Mouse (Mus musculus): ENCODE results near the gene Olfr750. TPM values are rescaled to one million over a fixed set of nuclear protein-coding genes. Genes with fewer than 3 reads are reported as not detected.

Gene Olfr750
- not detected for total RNA-seq (2021)
- long read RNA-seq, experiment 1: 0 reads
- long read RNA-seq, experiment 2: 0 reads

GRCm38 (mm10) chr14:51074335-51074734 lies at the start of gene Olfr750:
Olfr750 (minus strand) TSS chr14:51074435.
- no peak for DNase-seq (ENCODE audit: low spot score in 2 of 2)

- no peak for DNase-seq (ENCODE audit: low spot score in 2 of 2)
These were observed 39.8 kb upstream of the Olfr750 start, which contains the start of gene Eddm3b for GRCm38 (mm10) chr14:51113916-51114560. Eddm3b (plus strand) TSS chr14:51114426.

DNA sequence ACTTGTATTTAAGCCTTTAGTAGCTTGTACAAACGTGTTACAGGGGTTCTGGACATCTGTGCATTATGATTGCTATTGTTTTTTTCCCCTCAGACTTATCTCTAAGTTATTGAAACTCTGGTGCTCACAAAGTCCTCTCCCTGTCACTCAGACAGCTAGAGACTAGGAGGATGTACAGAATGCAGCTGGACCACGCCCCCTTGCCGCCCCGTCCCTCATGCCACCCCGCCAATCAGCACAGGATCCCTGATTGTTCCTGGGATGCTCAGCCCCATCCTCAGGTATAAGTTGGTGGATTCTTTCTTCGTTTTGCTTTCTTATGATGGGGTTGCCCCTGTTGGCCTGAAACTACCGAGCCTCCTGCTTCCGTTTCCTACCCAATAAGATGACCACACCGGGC lies 39.2 kb upstream of the Olfr750 start:
- no peak for DNase-seq (ENCODE audit: low spot score in 2 of 2)

GRCm38 (mm10) chr14:51111966-51112365 lies 37.7 kb upstream of the Olfr750 start:
- no peak for DNase-seq (ENCODE audit: low spot score in 2 of 2)

GRCm38 (mm10) chr14:51106449-51106967 lies 32.3 kb upstream of the Olfr750 start:
- DNase-seq (ENCODE audit: low spot score in 2 of 2): no peak

- no peak for DNase-seq (ENCODE audit: low spot score in 2 of 2)
These were observed 30.1 kb upstream of the Olfr750 start for GRCm38 (mm10) chr14:51104366-51104765.

- peak; percentile 72 to 85 for DNase-seq (ENCODE audit: low spot score in 2 of 2)
These were observed 29.0 kb upstream of the Olfr750 start for GRCm38 (mm10) chr14:51103217-51103616.

GRCm38 (mm10) chr14:51101284-51101683 lies 27.0 kb upstream of the Olfr750 start:
- DNase-seq (ENCODE audit: low spot score in 2 of 2): no peak

DNA sequence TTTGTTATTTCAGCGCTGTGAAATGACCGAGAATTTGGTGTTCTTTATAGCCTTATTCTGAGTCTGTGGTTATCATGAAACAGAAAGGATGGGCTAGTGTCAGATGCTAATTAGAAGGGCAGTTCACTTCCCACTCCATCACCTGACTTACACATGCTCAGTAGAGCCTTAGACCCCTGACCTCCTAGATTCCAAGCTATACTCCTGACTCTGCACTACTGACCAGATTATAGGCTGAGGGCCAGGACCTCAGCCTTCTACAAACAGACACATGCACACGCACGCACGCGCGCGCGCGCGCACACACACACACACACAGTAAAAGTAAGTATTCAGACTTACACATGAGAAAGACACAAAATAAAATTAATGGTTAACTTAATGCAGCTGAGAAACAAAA lies 24.7 kb upstream of the Olfr750 start:
- DNase-seq (ENCODE audit: low spot score in 2 of 2): no peak

DNA sequence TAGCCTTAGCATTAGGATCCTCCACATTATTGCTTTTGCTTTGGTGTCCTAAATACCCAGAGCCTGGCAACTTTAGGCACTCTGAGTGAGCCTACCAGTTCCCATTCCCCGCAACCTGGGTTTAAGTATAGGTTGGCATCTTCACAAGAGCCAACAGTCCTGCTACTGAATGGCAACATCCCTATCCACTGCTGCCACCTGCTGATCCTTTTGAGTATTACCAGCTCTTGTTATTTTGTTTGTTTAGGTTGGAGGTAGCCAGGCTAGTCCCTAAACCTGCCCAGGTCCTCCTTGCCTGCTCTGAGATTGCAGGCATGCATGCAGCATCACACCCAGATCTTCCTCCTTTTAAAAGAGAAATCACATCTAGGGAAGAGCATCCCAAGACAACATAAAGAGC lies 24.1 kb upstream of the Olfr750 start:
- peak; percentile 79 to 90 for DNase-seq (ENCODE audit: low spot score in 2 of 2)

- no peak for DNase-seq (ENCODE audit: low spot score in 2 of 2)
These were observed 21.7 kb upstream of the Olfr750 start for GRCm38 (mm10) chr14:51095736-51096524.

DNA sequence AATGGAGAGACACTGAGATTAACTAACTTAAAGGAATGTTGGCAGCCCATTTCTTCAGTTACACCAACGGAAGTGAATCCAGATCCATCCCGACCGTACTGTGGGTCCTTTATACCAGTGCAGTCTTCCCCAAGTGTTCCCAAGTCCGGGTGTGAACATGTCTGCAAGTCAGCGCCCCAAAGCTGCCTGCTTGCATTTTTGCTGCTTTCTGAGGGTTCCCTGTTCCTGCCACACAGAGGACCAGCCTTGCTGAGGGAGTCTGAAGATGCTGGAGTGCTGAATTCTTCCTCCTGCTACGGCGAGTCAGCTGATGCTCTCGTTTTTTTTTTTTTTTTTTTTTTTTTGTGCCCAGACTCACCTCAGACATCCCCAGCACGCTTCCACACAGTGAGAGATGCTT lies 20.7 kb upstream of the Olfr750 start:
- DNase-seq (ENCODE audit: low spot score in 2 of 2): no peak

DNA sequence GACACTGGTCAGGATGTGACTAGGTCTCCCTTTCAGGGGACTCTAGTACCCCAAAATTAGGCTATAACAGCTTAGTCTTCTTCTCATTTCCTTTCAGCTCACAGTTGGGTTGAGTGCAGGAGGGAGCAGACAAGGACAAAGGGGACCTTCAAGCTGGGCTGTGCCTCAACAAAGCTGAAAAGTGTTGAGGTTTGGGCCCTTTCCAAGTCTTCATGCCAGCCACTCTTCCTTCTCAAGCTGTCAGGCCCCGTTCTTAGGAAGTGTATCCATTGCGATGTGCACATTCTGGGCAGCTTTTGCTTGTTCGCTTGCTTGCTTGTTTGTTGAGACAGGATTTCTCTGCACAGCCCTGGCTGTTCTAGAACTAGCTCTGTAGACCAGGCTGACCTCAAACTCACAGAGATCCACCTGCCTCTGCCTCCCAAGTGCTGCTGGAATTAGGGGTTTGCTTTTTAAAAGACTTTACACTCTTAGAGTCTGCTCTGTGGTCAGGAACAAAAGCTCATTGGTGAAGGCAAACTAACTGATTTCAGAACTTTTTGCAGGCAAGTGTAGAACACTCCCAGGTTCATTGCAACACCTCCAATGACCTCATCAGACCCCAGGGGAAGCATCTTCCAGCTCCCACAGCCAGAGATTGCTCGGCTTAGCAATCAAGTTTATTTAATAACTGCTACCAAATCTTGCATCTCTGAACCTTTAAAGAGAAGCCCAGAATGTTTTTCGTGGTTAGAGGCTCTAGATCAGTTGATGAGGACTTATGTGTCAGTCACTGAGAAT lies 20.1 kb upstream of the Olfr750 start:
- peak; percentile 23 to 44 for DNase-seq (ENCODE audit: low spot score in 2 of 2)

GRCm38 (mm10) chr14:51093496-51093895 lies 19.3 kb upstream of the Olfr750 start:
- no peak for DNase-seq (ENCODE audit: low spot score in 2 of 2)

DNA sequence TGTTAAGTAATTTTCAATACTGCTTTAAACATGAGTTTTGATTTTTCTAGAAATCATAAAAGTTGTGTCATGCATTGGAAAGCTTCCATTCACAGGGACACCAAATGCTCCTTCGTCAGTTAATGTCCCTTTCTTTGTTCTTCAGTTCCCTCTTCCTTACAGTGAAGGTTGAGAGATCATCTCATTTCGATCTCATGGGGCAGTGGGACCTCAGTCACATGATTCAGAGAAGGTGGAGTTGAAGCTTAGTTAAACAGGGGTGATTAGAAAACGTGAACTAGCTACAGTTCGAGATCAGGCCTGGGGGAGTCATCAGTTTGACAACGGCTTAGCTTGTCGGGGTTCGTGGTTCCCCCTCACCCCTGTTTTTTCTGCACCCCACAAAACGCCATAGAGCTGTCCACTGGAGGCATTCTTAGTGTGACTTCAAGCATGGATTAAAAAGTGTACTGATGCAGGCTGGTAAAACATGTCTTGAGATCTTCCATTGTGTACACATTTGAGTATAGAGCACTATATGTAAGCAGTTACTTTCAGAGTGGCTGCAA lies 17.9 kb upstream of the Olfr750 start:
- peak in 1 of 2 experiments; percentile 14 for DNase-seq (ENCODE audit: low spot score in 2 of 2)

DNA sequence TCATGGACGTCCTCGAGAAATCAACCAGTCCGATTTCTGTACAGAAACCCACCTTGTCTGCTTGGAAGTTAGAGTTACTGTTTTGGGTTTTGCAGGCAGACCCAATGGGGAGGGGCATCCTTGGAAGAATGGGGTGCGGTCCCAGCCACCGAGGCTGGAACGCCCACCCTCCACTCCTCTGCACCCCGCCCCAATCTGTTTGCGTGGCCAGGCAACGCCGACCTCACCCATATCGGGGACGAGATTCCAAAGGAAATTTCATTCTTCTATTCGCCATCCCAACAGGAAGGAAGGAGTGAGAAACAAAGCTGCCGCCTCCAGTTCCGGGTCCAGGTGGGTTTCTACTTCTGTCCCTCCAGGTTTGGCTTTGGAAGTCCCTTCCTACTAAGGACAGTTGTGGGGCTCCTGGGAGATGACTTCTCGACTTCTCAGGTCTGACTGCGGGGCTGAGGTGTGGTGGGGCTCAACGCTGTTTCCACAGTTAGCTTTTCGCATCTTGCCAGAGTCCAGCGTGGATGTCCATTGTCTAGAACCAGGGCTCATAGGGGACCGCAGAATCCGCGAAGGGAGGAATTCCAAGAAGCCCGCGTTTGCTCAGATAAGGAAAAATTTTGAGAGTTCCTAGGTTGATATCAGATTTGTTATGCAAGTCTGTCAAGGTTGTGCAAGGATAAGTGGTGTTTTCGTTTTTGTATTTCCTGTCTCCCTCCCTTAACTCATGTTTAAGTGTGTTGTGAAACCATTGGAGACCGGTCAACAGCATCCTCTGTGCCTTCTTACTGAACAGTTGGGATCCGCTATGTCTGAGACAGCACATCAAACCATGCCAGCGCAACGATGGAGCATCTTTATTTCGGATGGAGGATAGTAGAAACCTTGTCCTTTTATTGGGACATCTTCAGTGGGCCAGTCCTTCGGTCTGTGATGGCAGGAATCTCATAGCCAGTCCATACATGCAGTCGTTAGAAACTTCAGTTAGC lies 17.0 kb upstream of the Olfr750 start, which contains the start of the genes Rnase4 and Ang:
TSS of gene Rnase4 (plus strand) at position 157 of the 980 bp plus-strand sequence.
TSS of gene Ang (plus strand) at position 230 of the 980 bp plus-strand sequence.
- DNase-seq (ENCODE audit: low spot score in 2 of 2): peak in 1 of 2 experiments; percentile 34

GRCm38 (mm10) chr14:51090077-51090781 lies 16.0 kb upstream of the Olfr750 start:
- peak; percentile 90 to 92 for DNase-seq (ENCODE audit: low spot score in 2 of 2)

DNA sequence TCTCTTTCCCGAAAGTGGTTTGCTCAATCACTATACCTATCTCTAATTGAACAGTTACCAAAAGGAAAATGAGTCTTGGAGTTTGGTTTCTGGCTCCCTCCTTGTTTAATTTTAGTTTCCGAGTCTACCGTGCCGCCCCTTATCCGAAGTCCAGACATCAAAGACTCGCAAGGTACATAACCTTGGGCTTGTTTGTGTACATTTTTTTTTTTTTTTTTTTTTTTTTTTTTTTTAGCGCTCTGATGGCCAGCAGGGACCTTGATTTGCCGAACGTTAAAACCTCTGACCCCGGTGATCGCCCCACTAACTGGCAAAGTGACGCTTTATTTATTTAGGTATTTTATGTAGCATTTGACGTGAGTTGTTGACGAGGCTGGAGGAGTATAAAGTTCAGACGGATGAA lies 15.4 kb upstream of the Olfr750 start:
- DNase-seq (ENCODE audit: low spot score in 2 of 2): no peak

All from layer of hippocampus, postnatal 14 days (tissue).